Mouse (Mus musculus): ENCODE measurements around the gene Asns. TPM values are rescaled to one million over a fixed set of nuclear protein-coding genes. Genes with fewer than 3 reads are reported as not detected.

Gene Asns
- total RNA-seq (2021), result 1 to 10 TPM; 1.7 to 2.1 TPM
- long read RNA-seq, experiment 1, partial matches to known transcripts, result 0 of 5 reads
- long read RNA-seq, experiment 1, other reads (novel, unspliced or antisense), result 1 of 5 reads
- long read RNA-seq, experiment 2, partial matches to known transcripts, result 0 of 2 reads
- long read RNA-seq, experiment 2, other reads (novel, unspliced or antisense), result 0 of 2 reads

DNA sequence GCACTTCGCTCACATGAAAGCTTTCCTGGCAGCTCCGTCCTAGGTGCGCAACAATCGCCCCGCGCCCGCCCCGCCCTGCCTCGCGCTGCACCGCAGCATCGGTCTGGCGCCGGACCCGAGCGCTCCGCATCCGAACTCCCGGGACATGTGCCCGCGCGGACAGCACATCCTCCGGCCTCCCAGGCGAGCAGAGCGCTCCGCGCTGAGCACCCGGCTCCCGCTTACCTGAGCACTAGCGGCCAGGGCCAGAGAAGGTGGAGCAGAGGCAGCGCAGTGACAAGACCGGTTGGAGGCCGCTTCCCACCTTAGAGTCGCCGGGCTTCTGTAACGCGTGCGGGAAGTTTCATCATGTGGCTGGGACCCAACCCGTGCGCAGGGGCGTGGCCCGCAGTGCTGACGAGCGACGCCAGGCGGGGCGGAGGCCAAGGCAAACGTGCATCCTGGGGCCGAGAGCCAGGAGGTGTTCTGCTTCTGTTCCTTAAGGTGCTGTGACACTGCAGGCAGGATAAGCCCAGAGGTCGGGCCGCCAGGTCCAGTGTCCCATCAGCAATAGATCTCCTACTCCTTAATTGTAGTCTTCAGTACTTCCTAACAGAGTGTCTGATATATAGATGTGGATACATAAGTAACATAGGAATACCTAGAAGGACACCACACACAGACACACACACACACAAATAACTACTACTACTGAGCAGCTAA lies at the start of gene Asns:
Asns (minus strand) TSS at position 371 of the 702 bp plus-strand sequence.
- H3K27ac ChIP-seq, result peak within 1 kb of the TSS; percentile 67
- intact Hi-C loops (cut with DNase I), result no loop called here
- 0 out of 2 replicates have a peak, but pooled peaks have one; percentile 9 for TF ChIP-seq CTCF (IDR thresholded peaks at IDR 0.05)
- DNase-seq, result peak; percentile 72
- peak within 1 kb of the TSS; percentile 82 for H3K4me3 ChIP-seq

DNA sequence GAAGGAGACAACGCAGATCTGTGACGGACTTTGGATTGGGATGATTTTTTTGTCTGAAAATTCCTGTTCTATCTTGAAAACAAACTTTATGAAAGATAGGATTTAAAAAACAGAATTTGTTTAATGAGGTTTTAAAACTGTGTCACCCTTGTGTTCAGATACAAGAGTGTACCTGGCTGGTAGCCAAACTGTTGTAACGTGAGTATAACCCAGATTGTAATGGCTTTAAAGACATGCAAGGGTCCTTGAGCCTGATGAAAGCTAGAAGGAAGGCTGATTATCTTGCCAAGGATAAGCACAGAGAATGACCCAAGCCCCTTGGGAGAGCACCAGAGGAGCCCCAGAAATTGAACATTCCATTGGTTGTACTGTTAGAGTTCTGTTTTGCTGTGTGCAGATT lies 48.7 kb upstream of the Asns start:
- no peak for TF ChIP-seq CTCF (IDR thresholded peaks at IDR 0.05)

DNA sequence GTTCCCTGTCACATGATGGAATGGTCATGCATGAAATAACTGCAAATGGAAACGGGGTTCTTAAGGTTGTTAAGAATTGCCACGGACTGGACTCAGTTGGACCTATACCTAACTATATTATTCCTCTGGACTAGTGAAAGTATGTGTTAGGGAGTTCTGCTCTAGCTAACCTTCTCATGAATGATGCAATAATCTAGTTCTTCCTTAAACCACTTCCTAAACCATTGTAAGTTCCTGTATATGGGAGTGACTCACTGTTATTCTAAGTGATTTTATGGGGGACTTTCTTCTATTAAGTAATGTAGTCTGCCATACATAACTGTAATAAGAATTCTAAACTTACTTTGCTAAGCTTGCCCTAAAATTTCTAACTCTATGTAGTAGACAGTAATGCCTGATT lies 44.8 kb upstream of the Asns start:
- H3K4me3 ChIP-seq, result no peak overlapping the region
- no peak overlapping the region for H3K27ac ChIP-seq
- no peak for TF ChIP-seq CTCF (IDR thresholded peaks at IDR 0.05)
- intact Hi-C loops (cut with DNase I), result no loop called here
- no peak for DNase-seq

More for the DNA sequence above, 48.7 kb upstream of the Asns start:
- intact Hi-C loops (cut with DNase I), result no loop called here
- DNase-seq, result no peak
- Histone ChIP-seq H3K4me3 (no peak overlapping the region), H3K27ac (no peak overlapping the region)

DNA sequence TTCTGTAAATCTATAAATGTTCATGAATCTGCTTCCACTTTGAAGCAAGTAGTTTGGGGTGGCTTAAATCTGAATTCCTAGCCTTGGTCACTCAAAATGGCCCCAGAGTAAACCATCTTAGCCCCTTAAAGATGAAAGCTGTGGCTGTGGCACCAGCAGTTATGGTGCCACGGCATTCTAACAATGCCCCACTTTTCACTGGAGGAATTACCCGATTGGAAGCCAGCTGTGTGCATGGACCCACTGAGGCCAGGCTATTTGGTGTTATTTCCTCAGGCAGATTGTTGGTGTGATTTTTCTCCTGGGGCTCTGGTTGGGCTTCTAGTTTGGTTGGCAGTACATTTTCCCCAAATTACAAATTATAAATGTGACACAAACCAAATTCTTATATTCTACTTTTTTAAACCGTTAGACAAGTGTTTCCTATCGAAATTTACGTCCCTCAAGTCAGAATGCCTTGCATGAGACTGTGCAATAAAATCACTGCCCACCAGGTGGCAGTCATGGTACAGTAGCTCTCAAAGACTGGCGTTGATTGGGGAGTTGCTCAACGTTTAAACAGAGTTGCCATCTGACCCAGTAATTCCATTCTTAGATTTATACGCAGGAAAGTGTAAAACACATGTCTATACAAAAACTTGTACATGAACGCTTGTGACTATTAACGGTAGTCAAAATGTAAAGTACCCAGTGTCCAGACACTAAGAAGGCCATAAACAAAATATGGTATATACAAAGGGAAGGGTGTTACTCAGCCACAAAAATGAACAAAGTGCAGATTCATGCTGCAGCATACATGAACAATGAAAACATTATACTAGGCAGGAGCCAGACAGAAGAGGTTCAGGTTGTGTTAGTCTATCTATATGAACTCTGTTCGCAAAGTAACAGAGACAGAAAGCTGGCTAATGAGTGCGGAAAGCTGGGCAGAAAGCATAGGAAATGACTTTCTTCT lies 40.0 kb upstream of the Asns start:
- TF ChIP-seq CTCF (IDR thresholded peaks at IDR 0.05), result peak; percentile 86
- intact Hi-C loops (cut with DNase I), result loop anchor here (1.0 to 5.0 kb wide), 4 partner anchors 251 to 1004 kb away; no protein-coding TSS in a partner anchor
- no peak overlapping the region for H3K27ac ChIP-seq
- no peak overlapping the region for H3K4me3 ChIP-seq
- DNase-seq, result peak; percentile 86

DNA sequence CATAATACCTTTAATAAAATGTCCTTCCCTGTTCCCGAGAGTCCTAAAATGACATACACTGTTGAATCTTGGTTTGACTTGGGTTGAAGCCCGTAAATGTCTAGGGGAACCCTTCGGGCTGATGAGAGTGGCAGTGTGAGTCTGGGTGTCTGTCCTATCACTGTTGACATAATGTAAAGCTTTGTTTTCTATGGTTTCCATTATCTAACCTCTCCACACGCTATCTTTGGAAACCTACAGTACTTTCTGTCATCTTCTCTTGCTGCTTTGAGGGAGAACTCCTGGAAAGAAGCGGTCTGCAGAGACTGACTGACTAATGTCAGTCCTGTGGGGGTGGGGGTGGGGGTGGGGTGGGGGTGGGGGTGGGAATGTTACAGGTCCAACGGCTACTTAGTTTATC lies 39.0 kb upstream of the Asns start:
- TF ChIP-seq CTCF (IDR thresholded peaks at IDR 0.05), result no peak
- no peak for DNase-seq
- Histone ChIP-seq H3K4me3 (no peak overlapping the region), H3K27ac (no peak overlapping the region)
- intact Hi-C loops (cut with DNase I), result loop anchor here (5.0 kb wide), 2 partner anchors 455 to 1005 kb away; no protein-coding TSS in a partner anchor

DNA sequence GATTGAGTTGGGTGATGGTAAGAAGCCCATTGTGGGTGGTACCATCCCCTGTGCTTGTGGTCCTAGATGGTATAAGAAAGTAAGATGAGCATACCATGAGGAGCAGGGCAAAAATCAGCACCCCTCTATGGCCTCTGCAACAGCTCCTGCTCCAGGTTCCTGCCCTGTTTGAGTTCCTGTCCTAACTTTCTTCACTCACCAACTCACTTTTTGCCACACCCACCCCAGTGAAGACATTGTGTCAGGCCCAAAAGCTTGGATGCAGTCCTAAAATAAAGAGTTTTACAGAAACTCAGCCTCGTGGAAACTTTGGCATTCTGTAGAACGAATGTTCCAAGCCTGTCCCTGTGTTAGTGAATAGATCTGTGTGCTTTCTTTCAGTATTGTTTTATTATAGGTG lies 36.1 kb upstream of the Asns start:
- no peak overlapping the region for H3K27ac ChIP-seq
- intact Hi-C loops (cut with DNase I), result no loop called here
- no peak overlapping the region for H3K4me3 ChIP-seq
- no peak for DNase-seq
- TF ChIP-seq CTCF (IDR thresholded peaks at IDR 0.05), result no peak

DNA sequence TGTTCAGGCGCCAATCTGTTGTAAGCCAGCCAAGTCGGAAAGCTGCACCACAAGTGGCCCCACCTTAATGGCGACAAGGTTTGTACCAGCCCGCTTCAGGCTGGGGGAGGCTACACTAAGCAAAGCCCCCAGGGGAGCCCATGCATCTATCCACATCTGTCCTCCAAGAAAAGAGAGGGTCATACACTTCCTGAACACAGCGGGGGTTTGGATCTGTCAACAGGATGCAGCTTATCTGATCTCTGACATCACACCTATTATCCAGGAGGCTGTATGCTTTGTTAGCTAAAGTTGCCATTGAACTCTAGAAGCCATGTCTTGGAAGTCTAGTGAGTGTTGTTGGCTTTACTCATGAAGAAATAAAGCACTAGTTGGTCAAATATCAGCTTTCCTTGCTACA lies 35.2 kb upstream of the Asns start:
- Histone ChIP-seq H3K4me3 (no peak overlapping the region), H3K27ac (no peak overlapping the region)
- no peak for DNase-seq
- intact Hi-C loops (cut with DNase I), result no loop called here
- no peak for TF ChIP-seq CTCF (IDR thresholded peaks at IDR 0.05)

DNA sequence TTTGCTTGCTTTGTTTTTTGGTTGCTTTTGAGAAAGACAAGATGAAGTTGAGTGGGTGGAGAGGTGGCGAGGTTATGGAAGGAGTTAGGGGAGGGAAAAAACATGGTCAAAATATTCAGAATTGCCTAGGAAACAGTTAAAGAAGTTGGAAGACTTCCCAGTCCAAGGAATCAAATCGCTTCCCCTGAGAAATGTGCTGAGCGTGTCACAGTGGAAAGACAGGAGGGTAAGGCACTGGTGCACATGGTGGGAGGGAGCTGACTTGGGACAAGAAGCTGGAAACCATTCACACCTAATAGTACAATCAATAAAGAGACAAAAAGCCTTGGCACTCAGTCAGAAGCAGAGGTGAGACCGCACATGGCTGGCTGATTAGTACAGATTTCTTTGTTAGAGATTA lies 23.2 kb upstream of the Asns start:
- intact Hi-C loops (cut with DNase I), result no loop called here
- Histone ChIP-seq H3K4me3 (no peak overlapping the region), H3K27ac (no peak overlapping the region)
- DNase-seq, result no peak
- TF ChIP-seq CTCF (IDR thresholded peaks at IDR 0.05), result no peak

DNA sequence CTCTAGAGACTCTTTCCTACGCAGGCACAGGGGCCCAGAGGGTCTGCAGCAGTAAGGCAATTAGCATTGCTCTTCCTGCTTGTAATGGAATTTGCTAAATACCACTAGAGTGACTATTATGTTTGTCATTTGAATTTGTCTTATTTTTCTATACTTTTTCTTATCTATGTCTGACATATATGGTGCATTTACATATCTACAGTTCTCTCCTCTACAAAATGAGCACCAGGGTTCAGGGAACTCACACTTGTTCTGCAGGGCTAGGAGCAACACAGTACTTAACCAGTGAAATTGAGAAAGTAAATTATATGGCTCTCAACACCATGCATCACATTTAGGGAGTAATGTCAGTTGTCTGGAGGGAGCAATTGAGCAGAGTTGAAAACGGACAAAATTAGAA lies 21.2 kb upstream of the Asns start:
- H3K27ac ChIP-seq, result no peak overlapping the region
- DNase-seq, result no peak
- intact Hi-C loops (cut with DNase I), result no loop called here
- TF ChIP-seq CTCF (IDR thresholded peaks at IDR 0.05), result no peak
- H3K4me3 ChIP-seq, result no peak overlapping the region

DNA sequence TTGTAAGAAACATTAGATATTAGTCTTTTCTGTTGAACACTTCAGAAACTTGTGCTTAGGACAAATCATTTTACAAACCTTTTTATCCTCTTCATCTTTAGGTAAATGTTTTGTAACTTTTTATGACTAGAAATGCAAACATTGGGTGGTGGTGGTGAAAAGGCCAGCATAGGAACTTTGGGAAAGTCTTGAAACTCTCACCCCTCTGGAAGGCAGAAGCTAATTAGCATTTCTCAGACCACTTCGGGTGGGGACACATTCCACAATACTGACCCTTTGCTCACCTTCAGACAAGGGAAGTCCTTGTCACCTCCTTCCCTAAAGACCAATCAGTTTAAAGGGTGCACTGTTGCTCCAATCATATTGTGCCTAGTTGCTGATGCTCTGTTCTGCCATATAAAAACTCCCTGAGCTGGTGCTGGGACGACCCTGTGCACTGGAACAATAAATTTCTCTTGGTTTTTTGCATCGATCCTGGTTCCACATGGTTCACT lies 18.8 kb upstream of the Asns start:
- intact Hi-C loops (cut with DNase I), result no loop called here
- Histone ChIP-seq H3K27ac (no peak overlapping the region), H3K4me3 (no peak overlapping the region)
- no peak for DNase-seq
- no peak for TF ChIP-seq CTCF (IDR thresholded peaks at IDR 0.05)

DNA sequence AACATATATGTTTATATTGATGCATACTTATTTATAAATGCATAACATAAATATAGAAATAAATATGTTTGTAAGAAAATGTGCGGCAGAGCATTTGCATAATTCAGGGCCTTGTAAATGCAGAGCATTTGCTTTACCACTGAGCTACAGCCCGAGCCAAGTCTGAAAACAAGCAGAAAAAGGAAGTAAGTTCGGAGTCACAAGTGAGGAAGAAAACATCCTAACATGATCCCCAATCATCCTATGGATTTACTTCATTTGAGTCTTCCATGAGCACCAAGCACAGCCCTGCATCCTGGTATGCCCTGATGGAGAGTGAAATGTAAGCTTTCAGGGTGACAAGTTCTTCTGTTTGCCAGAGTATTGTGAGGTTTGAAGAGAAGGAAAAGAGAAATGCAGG lies 15.2 kb upstream of the Asns start:
- Histone ChIP-seq H3K4me3 (no peak overlapping the region), H3K27ac (no peak overlapping the region)
- no peak for TF ChIP-seq CTCF (IDR thresholded peaks at IDR 0.05)
- intact Hi-C loops (cut with DNase I), result no loop called here
- no peak for DNase-seq

DNA sequence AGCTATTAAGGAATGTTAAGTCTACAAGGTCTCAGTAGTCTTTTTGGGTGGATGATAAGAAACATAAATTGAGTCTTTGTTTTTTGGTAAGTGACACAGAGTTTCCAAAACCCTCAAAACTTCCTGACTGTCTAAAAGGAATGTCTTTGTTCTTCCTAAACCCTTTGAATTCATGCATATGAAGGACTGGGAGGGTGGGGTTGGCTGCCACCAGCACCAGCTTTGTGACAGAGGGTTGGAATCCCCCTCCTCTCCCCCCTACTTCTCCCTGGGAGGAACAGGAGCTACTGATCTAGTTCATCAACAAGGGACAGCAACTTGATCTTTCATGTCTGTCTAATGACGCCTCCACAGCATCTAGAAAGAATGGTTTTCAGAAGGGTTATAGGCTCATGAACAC lies 13.7 kb upstream of the Asns start:
- no peak for DNase-seq
- no peak overlapping the region for H3K27ac ChIP-seq
- no peak overlapping the region for H3K4me3 ChIP-seq
- intact Hi-C loops (cut with DNase I), result no loop called here
- no peak for TF ChIP-seq CTCF (IDR thresholded peaks at IDR 0.05)
